Mouse (Mus musculus) neutrophil, adult 5-6 weeks (primary cell): ENCODE measurements at regions not wholly inside any gene's neighbourhood (a gene's known extent, or its start where the extent isn't known, plus 50 kb on each side); places are given as distances from the start of the nearest gene placed in this dataset.
A peak's percentile ranks its signal among the peaks of the same experiment; 100 is the strongest.

Experiments
- ATAC-seq: fragments of 151-379, 151-347 bp; 2 replicates; pipeline ENCODE4 v1.8.0; 2017; ENCODE audit warnings: mild to moderate bottlenecking, moderate TSS enrichment; ENCODE audit not compliant: insufficient number of reproducible peaks, poor library complexity, low FRiP score, severe bottlenecking; ENCODE audit errors: extremely low read depth

GRCm38 (mm10) chr4:89509655-89510391 is 169.4 kb upstream of the Dmrta1 start:
- ATAC-seq = no peak

GRCm38 (mm10) chr4:89508103-89508763 is 171.0 kb upstream of the Dmrta1 start:
- ATAC-seq = no peak

DNA sequence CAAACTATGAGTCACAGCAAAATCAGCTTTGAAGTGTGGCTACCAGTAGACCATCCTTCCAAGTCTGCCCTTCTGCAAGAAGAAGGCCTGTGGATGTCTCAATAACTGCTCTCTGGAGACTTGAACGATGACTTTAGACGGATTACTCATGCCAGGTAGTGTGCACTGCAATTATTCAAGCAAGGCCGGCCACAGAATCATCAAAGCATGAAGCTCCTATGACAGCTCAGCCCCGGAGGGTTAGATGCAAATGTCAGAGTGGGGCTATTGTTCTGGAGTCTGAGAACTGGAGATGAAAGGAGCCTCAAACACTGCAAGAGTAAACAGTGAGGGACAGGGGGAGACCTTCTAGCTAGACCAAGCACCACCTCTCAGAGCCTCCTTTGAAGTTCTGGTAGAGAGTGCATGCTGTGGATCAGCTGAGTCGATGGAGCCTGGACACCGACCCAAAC is 173.8 kb upstream of the Dmrta1 start:
- no peak for ATAC-seq

DNA sequence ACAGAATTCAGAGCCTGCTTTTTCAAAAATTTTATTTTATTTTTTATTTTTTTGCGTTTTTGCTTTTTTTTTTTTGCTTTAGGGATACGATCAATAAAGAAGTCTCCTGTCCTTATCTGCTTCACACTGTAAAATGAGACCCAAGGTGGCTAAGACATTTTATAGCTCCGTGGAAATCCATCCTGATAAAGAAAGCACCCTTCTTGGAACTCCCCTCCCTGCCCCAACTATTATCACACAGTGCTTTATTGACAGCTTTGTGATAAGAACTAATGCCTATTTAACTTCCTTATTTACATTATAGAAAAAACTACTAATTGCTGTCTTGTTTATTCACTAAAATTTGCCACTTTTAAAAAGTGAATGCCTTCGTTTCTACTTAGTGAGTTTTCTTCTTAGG is 179.0 kb upstream of the Dmrta1 start:
- no peak for ATAC-seq

DNA sequence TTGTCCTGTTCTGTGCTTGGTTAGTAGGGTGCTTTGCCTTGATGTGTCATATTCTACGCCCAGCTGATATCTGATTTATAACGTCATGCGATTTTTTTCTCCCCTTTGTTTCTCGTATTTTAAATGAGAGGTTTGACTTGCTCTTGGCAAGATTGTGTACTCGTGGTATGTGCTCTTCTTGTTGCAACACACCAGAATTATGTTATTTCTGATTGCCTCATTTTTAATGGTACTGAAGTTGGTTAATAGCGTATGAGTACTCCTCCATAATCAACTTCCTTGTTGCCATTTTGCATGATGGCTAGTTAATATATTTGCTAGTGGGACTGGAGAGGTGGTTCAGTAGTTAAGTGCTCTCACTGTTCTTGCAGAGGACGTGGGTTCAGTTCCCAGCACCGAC is 180.1 kb upstream of the Cdkn2b start:
- ATAC-seq = no peak

DNA sequence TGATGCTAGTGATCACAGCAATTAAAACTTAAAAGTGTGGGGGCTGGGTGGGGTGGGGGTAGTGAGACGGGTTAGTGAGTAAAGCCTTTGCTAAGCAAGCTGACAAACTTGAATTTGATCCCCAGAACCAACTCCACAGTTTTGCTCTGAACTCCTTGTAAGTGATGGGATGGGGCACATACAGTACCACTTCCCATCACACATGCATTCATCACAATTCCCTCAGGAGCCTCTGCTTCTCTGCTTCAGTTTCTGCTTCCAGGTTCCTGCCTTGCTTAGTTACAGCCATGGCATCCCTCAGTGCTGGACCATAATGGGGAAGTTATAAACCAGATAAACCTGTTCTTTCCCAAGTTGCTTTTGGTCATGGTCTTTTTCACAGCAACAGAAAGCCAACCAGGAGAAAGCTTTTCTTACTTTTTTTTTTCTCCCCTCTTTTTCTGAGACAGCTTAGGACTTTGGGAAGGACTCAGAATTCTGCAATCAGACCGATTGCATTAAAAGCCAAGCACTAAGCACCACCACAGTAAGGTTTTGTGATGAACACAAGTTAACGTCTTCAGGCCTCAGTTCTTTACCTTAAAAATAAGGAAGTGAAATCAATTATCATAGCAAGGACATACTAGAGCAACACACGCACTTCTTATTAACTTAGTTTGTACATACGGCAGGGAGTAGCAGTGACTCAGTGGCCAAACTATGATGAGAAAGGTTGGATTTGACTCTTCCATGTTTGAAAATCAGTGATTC is 176.8 kb upstream of the Cdkn2b start:
- ATAC-seq = peak; percentile 21; the same call in 1 of the 2 replicates

GRCm38 (mm10) chr4:89486963-89487362 is 176.1 kb upstream of the Cdkn2b start:
- no peak for ATAC-seq

GRCm38 (mm10) chr4:89485981-89486531 is 175.2 kb upstream of the Cdkn2b start:
- peak; percentile 88 for ATAC-seq

GRCm38 (mm10) chr4:89478646-89479237 is 167.9 kb upstream of the Cdkn2b start:
- no peak for ATAC-seq

DNA sequence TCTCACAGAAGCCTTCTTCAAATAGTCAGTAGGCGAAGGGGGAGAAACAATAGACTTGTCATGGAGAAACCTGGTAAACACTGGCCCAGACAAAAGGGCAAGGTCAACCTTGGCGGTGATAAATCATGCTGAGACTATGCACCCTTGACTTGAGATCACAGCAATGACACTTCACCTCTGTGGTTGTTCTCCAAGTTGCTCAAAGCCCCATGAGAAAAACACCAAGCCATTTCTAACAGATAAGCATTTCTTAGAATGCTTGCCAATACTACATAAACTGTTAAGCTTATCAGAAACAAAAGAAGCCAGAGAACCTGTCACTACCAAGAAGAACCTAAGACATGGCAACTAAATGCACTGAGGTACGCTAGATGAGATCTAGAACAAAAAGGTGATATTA is 165.0 kb upstream of the Cdkn2b start:
- no peak for ATAC-seq

DNA sequence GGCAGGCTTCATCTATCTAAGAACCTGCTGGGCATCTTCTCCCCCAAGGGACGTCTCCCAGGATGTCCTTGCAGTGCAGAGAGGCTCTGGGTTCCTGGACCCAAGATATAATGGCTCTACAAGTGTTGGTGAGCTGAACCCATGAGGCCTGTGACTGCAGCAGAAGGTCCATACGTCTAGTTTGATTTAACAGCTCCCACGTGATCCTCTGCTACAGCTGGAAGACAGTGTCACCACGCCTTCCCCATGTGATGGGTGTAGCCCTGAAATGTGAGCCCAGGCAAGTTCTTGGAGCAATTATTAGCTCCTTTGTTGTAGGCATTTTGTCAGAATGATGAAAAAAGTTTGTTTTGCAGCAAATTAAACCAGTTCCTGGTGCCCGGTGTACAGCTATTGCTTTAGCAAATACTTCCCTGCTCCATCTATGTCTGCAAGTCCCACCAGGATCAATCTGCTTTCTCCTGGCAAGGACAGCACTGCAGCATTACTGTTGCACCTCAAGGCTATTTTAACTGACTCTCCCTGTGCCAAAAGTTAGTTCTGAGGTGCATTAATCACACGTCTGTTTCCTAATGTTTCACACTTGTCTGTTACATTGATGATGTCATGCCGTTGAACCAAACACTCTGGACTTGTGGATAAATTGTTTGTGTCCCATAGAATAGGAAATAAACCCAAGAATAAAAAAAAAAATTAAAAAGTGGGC is 164.2 kb upstream of the Cdkn2b start:
- no peak for ATAC-seq

DNA sequence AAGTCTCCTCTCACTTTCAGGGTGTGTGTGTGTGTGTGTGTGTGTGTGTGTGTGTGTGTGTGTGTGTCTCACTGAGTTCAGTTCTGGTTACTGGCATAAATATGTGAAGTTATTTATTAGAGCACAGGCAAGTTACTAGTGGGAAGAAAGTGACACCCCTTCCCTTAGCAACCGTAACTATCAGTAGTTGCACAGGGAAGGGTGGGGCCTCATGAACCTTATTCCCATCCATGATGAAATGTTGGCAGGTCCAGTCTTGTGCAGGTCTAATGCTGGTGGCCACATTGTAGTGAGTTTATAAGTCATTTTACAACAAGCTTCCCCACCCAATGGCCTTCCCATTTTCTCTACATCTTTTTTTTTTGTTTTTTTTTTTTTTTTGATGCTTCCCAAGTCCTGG is 160.6 kb upstream of the Cdkn2b start:
- no peak for ATAC-seq

GRCm38 (mm10) chr4:89470756-89471155 is 159.9 kb upstream of the Cdkn2b start:
- ATAC-seq = no peak

- ATAC-seq = no peak
Measured at GRCm38 (mm10) chr4:89469883-89470282, 159.0 kb upstream of the Cdkn2b start.

- ATAC-seq = no peak
Measured at GRCm38 (mm10) chr4:89469406-89469805, 158.6 kb upstream of the Cdkn2b start.

DNA sequence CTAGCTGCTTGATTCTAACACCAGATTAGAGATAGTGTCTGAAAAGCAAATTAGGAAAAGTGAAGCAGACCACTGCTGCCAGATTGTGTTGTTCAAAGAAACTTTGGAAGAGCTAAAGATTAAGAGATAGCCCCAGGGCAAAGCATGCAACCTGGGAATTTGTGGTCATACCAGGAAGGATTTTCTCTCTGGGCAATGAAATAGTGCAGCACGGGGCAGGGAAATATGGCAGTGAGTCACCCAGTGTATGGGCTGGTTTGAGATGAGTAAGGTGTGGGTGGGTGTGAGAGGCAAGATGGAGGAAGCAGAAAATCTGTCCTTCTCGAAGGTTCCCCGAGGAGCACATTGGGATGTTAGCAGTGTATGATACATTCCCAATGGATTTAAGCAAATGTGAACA is 155.9 kb upstream of the Cdkn2b start:
- no peak for ATAC-seq

DNA sequence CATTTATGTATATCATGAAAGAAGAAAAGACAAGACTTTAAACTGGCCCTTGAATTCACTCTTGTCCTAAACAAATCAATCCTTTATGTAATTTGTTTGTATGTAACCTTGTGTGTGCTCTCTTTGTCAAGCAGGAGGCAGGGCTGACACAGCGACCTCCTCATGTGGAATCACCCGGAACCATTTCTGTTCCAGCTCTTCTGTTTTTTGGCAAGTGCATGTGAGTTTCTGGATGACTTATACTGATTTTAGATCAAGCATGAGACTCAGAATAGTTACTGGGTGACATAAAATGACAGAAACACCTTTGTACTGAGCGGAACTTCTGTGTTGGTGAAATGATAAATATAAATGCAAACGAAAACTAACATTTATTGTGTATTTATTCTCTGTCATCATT is 152.3 kb upstream of the Cdkn2b start:
- no peak for ATAC-seq

GRCm38 (mm10) chr4:89460170-89460762 is 149.4 kb upstream of the Cdkn2b start:
- no peak for ATAC-seq

GRCm38 (mm10) chr4:89459346-89459666 is 148.5 kb upstream of the Cdkn2b start:
- ATAC-seq = no peak
